Mouse (Mus musculus) frontal cortex, adult 2 months (tissue): ENCODE data around the gene Sept6. TPM values are rescaled to one million over a fixed set of nuclear protein-coding genes. Genes with fewer than 3 reads are reported as not detected.

Source experiments
- DNase-seq, 2 experiments: peaks; one replicate each; pipeline ENCODE4 v3.0.0; 2022; ENCODE audit warnings: low spot score in 1 of 2; ENCODE audit errors: extremely low spot score in 1 of 2
- polyA plus RNA-seq: library from polyadenylated mRNA; depleted of rRNA; stranded (reverse); fragments of >200 nt; gene quantifications from 2 replicates; pipeline ENCODE4 v1.2.3, GENCODE M21; 2012; rRNA removed

Gene Sept6
- polyA plus RNA-seq, result 38.6 and 40.7 TPM in 2 replicates

DNA sequence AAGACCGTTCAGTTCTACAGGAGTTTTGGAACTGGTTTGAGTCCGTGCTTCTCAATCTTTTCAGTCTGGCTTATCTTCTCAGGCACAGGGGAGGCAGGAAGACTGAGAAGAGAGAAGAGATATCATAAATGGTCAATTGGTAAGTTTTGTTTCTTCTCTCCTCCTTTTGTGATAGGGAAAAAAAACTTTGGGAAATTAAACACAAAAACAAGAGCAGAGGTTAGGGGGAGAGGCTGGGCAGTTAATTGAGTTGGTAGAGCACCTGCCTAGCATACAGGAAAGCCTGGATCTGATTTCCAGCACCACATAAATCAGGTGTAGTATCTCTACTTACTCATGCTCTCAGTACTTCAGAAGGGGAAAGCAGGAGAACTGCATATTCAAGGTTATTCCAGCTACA is at the start of gene Sept6:
Gene Sept6 (minus strand): TSS at position 101 of the 400 bp plus-strand sequence.
- no peak for DNase-seq

DNA sequence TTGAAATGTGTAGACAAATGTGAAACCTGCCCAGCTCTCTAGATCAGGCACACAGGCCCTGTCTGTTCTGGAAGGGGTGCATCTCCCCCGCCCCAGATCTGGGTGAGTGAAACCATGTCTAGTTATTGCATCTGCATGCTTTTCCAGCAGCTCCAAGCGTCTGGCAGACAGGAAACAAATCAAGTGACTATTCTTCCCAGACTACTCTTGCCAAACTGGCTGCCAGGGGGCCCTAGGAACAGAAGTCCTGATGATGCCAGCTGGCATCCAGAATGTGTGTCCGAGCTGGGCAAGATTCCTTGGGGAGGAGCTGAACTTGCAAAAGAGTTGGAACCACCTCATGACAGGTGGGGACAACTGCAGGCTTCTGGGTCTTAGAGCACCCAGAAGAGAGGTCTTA is 36.8 kb upstream of the Sept6 start:
- DNase-seq, result peak; percentile 3 to 33

DNA sequence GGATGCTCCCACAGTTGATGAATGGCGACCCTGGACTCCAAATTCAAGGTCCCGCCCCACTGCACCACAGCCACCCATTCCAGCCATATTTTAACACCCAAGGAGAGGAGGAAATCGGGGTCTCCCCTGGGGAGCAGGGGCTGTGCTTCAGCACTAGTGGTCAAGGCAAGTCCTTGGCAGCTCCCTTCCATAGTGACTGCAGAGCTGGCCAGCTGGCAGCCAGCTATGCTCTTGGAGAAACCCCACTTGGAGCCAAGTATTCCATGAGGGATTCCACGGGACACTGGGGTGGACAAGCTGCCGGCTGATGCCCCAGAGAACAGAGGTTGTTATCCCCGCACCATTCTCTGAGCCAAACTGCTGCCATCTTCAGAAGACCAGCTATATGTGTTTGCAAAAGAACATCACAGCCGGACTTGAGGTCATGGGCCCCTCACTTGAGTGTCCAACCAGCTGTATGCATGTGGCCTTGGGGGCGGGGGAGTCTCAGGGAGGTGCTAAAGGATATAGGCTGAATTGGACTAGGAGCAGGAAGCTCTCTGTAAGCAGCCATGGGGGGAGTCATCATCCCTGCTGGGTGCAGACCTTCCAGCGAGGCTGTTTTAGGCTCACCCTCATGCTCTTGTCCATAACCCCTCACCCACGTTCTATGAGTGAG is 32.2 kb upstream of the Sept6 start:
- DNase-seq, result no peak

DNA sequence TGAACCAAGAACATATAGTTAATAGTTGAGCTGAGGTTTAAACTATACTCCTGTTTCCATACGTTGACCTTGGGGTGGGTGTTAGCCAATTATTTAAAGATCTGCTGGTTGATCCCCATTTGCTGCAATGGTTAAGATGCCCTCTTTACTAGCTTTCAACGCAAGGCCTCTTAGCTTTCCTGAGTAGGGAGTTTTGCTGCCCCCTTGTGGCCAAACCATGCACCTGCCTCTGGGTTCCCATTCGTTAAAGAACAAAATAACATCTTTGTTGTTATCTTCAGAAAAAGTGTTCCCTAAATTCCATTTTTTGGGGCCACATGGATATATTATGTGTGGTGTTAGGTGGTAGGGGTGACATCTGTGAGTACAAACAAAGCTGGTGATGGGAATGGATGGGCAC is 31.1 kb upstream of the Sept6 start:
- DNase-seq, result peak in 1 of 2 experiments; percentile 85

DNA sequence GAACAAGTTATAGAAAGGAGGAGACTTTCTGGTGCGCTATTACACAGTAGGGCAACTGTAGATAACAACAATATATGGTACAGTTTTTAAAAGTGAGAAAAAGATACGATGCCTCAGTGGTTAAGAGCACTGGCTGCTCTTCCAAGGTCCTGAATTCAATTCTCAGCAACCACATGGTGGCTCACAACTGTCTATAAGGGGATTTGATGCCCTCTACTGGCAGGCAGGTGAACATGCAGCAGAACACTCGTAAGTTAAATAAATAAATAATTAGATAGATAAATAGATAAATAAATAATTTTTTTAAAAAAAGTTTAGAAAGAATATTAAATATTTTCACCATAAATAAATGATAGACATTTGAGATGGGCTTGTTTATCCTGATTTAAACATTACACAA is 27.5 kb upstream of the Sept6 start:
- no peak for DNase-seq

DNA sequence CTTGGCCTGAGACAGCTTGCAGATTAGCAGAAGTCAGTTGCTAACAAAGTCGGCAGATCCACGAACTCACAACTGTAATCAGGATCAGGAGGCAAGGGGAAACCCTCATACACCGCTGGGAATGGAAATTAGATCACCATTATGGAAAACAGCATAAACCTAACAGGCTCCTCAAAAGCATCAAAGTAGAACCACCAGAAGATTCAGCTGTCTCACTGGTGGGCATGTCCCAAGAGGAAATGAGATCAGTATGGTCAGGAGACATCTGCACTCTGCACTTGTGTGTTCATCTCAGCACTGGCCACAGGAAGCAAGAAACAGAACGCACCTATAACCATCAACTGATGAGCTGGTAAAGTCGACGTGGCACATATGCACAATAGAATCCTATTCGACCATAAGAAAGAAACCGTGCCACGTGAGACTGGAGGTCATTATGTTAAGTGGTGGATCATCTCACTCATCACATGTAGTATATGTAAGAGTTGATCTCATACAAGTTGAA is 26.6 kb upstream of the Sept6 start:
- DNase-seq, result no peak

DNA sequence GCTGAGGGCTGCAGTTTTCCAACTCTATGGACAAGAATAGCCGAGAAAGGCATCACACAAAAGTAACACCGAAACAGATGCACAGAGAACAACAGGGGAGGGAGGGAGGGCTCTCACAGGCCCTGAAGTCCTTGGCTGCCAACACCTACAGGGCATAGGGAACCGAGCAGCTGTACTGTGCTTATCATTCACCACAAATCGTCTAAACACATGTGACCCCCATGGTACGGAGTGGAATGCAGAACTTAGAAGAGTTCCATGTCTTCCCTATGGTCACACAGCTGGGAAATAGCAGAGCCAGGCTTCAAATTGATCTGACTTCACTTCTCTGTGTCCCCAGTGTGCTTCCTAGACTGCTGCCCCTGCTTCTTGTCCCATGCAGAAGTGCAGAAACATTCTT is 22.3 kb upstream of the Sept6 start:
- no peak for DNase-seq

DNA sequence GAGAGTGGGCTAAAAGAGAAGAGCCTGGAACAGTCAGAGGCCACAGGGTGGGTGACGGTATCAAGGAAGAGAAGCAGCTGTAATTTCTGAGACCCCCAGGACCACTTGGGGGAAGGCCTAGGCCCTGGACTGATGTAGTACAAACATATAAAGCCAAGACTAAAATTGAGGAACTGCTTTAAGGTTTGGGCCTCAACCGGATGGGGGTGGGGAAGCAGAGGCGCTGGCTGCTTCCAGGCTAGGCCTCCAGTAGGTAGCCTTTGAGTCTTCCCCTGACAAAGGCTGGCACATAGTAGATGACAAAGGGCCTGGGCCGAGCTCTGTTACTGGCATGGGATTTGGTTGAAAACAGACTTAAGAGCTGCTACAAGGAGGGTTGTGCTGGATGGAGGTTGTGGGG is 555 bp downstream of the Sept6 start:
- DNase-seq, result no peak

DNA sequence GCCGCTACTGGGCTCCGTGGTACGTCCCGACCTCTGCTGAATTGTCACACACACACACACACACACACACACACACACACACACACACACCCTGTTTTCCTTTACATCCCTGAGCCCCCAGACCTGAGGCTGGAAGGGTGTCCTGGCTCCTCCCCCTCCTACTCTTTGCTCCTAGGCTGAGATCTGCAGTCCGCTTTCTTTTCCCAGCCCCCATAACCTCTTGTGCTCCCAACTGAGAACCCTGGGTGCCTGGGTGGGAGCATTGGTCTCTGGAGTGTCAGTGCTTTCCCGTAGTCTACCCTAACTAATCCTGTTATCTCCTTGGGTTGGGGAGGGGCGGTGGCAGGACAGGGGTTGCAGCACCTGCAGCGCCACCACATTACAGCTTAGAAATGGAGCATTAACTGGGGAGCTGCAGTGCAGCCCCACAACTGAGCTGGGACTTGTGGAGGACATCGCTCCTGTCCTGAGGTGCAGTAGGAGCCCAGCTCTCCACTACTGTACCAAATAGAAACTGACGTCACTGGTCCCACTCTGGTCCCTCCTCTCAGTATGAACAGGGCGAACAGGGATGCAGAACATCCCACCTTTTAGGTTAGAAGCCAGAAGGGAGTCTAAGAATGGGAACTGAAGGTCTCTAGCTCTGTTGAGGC is 1.7 kb downstream of the Sept6 start:
- no peak for DNase-seq

DNA sequence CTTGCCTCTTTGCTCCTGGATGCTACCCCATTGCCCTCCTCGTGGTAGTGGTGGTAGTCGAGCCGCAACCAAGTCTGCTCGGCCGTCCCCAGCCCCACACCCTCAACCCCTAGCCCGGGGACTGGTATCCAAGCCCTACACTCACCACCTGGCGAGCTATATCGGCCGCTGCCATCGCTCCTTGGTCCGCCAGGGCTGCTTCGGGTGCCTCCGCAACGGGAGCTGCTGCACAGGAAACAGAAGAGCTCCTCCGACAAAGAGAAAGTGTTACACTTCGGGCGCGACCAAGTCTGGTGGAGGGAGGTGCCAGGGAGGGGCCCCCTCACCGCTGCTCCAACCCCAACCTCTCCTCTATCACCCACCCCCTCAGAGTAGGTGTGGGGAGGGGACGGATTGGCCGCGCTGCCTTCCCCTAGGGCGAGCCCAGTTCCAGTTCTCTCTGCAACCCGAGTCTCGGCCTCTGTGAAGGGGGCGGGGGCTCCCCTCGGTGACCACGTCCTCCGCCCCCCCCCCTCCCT is 2.3 kb downstream of the Sept6 start:
- DNase-seq, result peak in 1 of 2 experiments; percentile 57

DNA sequence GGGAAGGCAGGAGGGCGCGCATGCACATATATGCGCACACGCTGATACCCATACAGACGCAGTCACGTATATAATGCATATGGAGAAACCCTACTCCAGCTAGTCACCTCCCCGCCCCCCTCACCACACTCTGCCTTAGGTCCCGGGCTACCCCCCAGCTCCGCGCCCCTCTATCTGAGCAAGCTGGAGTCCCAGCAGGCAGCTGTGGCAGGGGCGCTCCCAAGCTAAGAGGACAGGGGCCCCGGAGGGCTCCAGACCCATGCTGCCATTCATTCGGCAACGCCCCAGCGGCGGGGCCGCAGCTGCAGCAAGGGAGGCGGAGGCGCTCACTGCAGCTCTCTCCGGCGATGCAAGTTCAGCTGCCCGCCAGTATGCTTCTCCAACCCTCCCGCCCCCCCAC is 2.8 kb downstream of the Sept6 start:
- DNase-seq, result no peak

DNA sequence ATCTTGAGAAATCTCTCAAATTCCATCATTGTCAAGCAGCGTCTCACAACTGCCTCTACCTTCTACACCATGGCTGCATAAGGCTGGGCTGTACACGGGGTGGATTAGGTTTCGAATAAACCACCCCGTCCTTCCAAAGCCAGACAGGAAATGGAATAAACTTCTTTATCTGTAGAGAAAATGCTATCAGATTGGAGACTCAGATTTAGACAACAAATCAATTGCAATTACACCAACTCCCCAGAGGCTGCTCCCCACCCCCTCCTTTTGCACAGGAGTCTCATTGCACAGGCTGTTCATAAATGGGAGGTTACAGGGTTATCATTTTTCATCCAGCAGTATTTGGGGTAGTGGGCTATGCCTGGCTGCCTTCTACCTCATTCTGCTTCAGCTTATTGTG is 3.7 kb downstream of the Sept6 start:
- DNase-seq, result no peak

DNA sequence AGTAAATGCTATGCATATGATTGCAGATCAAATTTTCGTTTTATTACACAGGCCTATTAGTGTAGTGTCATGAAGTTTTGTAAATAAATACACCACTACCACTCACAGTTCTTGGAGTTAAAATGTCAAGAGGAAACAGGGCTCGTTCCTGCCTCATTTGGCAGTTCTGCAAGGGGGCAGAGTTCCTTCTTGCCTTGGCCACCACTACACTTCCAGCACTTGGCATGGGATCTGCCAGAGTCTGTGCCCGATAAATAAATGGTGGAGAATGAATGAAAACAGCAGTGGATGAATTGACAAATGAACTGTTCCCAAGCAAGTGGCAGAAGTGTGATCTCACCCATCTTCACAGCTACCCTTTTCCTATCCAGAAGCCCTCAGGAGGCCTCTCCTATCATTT is 6.6 kb downstream of the Sept6 start:
- DNase-seq, result no peak

DNA sequence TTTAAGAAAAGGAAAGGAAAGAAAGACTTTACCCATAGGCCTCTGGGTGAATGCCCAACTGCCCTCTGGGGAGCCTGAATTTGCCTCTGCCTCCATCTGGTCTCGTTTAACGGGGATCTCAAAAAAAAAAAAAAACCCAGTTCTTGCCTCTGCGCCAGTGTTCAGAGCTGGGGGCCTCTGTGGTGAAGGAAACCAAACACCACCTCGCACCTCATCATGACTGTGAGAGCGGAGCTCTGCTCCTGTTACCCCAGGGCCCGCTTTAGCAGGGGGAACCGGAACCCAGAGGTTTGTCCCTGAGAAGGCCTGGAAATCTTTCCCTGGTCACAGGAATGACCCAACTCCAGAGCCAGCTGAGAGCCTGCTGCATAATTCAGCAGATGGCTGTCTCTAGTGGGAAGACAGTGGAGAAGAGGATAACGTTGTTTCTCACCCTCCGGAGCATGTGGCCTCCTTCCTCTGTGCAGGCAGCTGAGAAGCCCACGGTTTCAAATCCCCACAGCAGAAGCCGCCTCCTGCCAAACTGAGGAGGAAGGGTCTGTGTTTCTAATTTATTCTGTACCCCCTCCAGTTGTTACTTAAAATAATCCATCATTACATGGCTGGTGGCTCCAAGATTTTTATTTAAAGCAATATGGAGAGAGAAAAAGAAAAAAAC is 7.8 kb downstream of the Sept6 start:
- peak; percentile 40 to 58 for DNase-seq

DNA sequence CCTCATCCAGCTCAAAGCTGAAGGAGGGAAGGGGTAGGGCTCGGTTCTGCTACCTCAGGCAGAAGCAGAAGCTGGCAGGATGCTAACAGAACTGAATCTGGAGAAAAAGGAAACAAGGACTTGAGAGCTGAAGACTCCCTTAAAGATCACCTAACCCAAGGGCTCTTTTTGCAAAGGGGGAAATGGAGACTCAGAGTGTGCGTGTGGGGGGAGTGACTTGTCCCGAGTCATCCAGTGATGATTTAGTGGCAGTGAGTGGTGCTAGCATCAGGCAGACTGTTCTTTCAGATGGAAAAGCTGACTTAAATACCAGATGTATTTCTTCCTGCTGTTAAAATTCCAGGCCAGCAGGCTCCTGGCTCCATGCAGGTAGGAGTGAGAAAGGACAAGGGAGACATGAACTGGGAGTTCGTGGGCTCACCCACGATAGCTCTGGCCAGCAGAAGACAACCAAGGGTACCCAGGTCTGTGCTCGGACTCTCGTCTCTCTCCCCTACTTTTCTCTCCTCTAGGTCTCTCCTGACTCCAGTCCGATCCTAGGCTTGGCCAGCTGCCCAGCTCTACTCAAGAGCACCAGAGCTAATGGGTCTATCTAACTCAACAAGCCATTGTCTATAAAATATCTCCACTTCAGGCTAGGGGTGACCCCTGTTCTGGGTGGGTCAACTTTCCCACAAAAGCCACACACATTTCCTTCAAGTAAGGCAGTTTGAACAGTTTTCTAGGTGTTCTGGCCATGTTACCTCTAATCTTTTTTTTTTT is 8.5 kb downstream of the Sept6 start:
- no peak for DNase-seq

DNA sequence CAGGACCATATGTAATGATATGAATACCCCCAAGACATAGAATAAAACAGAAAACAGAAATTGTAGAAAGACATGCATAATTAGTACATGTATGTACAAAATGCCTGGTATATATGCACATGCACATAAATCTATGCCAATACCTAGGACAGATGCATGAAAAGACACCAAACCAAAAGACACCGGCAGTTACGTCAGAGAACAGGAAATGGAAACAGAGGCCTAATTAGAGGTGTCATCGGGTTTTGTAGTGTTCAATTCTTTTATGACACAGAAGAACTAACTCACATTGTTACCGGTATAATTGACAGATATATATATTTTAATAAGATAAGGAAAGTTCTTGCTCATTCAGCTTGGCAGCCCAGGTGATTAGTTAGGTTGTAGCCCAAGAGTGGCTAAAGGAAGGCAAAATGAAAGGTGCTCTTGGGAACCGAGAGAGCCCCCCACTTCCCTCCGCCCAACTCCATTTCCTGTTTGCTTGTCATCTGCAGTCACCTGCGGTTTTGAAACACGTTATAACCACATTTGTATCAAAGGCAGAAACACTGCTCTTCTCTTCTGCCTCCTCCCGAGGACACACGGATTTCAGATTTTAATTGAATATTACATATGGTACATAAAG is 10.9 kb downstream of the Sept6 start:
- no peak for DNase-seq

DNA sequence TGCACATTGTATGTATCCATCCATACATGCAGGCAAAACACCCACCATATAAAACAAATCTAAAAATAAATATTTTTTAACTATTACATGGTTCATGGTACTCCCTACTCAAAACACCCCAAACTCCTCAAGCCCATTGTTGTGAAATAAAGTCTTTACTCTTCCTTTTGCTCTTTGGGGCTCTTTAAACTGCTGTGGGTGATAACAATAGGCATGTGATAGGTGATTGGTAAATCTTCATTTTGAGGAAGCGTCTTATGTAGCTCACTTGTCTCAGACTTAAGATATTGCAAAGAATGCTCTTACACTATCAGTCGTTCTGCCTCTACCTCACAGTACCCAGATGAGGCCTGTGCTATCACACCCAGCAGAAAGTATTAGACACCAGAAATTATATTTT is 13.7 kb downstream of the Sept6 start:
- no peak for DNase-seq

DNA sequence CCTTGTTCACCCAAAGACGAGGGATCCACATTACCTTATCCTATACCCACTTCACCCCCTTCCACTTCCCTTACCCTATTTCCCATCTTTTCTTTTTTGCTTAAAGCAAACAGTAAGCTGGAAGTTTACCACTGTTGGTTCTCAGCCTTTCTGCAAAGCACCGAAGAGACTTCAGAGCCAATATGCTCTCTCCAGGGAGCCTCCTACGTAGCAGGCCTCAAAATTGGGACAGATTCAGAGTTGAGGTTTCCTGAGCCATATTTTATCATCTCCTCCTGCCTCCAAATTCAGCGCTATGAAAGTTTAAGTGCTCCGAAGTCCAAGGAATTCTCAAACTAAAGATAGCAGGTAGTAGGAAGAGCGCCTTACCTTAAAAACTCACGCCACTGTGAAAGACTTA is 14.6 kb downstream of the Sept6 start:
- peak in 1 of 2 experiments; percentile 25 for DNase-seq

DNA sequence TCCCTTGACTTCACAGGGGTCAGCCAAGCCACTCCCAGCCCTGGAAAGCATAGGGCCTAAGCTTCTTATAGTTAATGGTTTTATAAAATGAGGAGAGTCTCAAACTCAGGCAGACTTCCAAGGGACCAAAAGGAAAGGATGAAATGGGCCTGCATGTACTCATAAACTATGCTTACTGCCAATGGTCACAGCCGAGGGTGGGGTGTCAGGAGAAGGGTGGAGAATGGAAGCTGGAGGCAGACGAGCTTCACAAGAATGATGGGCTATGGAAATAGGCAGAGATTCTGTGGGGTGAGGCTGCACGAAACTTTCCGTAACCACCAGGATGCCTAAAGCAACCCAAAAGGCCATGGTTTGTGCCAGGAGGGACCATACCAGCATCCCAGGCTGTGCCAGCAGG is 15.3 kb downstream of the Sept6 start:
- no peak for DNase-seq

DNA sequence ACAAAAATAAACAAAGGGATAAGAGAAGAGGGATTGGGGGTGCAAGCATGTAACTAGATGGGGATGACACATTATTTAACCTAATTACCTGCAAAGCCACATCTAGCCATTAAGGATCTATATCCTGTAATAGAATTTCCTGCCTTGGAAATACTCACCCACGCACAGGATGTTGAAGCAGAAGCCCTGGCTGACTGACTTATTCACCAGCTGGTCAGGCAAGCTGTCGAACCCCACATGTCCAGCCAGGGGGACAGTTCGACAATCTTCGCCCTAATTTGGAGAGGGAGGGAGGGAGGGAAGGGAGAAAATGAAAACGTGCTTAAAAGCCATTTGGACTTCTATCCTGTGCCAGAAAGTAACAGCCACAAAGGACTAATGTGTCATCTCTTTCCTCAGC is 16.7 kb downstream of the Sept6 start:
- no peak for DNase-seq
